Comparison of ENCODE assay signal across 1 mouse cellular context in genomic region chr7:135389039-135389438, GRCm38 (mm10).
TF ChIP-seq lines count a peak whose summit lies in the region.

No protein-coding gene starts in this region.

TF ChIP-seq in MEL, 35 proteins besides CTCF, POLR2A, EP300 and RAD21:
- no peak for TF ChIP-seq ZKSCAN1 (IDR thresholded peaks at IDR 0.05; ENCODE audit: low read depth, low read length)
- TF ChIP-seq USF2 (IDR thresholded peaks at IDR 0.05; ENCODE audit: borderline replicate concordance in 1 of 2, insufficient read depth in 1 of 2, low read depth in 1 of 2, low read length in 2 of 2): no peak
- TF ChIP-seq ZC3H11A (IDR thresholded peaks at IDR 0.05; ENCODE audit: low read depth, low read length): no peak
- TF ChIP-seq BHLHE40 (IDR thresholded peaks at IDR 0.05; ENCODE audit: borderline replicate concordance, low read depth, low read length): no peak
- no peak for TF ChIP-seq GABPA (IDR thresholded peaks at IDR 0.05; ENCODE audit: low read depth, low read length)
- no peak for TF ChIP-seq ETS1 (IDR thresholded peaks at IDR 0.05; ENCODE audit: low read depth, low read length)
- no peak for TF ChIP-seq TCF12 (IDR thresholded peaks at IDR 0.05; ENCODE audit: low read depth, low read length)
- no peak for TF ChIP-seq E2F4 (IDR thresholded peaks at IDR 0.05; ENCODE audit: borderline replicate concordance, low read depth, low read length)
- no peak for TF ChIP-seq GATA1 (IDR thresholded peaks at IDR 0.05; ENCODE audit: low read depth, low read length)
- no peak for TF ChIP-seq MYB (IDR thresholded peaks at IDR 0.05; ENCODE audit: low read depth, low read length)
